Mouse (Mus musculus) MEL (cell line): ENCODE measurements around the gene Nanp. TPM values are rescaled to one million over a fixed set of nuclear protein-coding genes. Genes with fewer than 3 reads are reported as not detected.

Experiments used
- DNase-seq: peaks from one replicate; pipeline ENCODE4 v3.0.0; 2011; ENCODE audit warnings: low read depth, low spot score
- H3K27ac ChIP-seq: 2 replicates; pipeline ENCODE4 v1.5.1; 2012; ENCODE audit warnings: low read depth, mild to moderate bottlenecking, control low read depth, low read length, moderate library complexity; ENCODE audit not compliant: control insufficient read depth
- H3K27me3 ChIP-seq, 2 experiments: fragments of 150-350 bp in 1 of 2; sonication (generic) in 1 of 2; 2 replicates each; pipeline ENCODE4 v1.6.1; 2012; ENCODE audit warnings: low read length in 2 of 2, mild to moderate bottlenecking in 2 of 2, improper control_type of control experiment in 1 of 2, moderate library complexity in 1 of 2; ENCODE audit not compliant: insufficient read depth in 2 of 2, control insufficient read depth in 1 of 2
- H3K36me3 ChIP-seq, 2 experiments: 2 replicates each; pipeline ENCODE4 v1.6.1; 2012 to 2014; ENCODE audit warnings: low read length in 2 of 2, improper control_type of control experiment in 1 of 2, inconsistent platforms in 1 of 2, mild to moderate bottlenecking in 1 of 2; ENCODE audit not compliant: insufficient read depth in 2 of 2, control insufficient read depth in 1 of 2
- H3K4me1 ChIP-seq, 2 experiments: fragments of 150-350 bp in 1 of 2; sonication (generic) in 1 of 2; 2 replicates each; pipeline ENCODE4 v1.6.1; 2012; ENCODE audit warnings: low read length in 2 of 2, improper control_type of control experiment in 1 of 2, mild to moderate bottlenecking in 1 of 2; ENCODE audit not compliant: insufficient read depth in 2 of 2, control insufficient read depth in 1 of 2
- H3K4me3 ChIP-seq, 2 experiments: fragments of 150-350 bp in 1 of 2; sonication (generic) in 1 of 2; 2 replicates each; pipeline ENCODE4 v1.5.1; 2012; ENCODE audit warnings: low read depth in 2 of 2, low read length in 2 of 2, mild to moderate bottlenecking in 2 of 2, moderate library complexity in 2 of 2, control low read depth in 1 of 2, improper control_type of control experiment in 1 of 2; ENCODE audit not compliant: control insufficient read depth in 1 of 2, insufficient read depth in 1 of 2
- H3K79me2 ChIP-seq: 2 replicates; pipeline ENCODE4 v1.6.1; 2012; ENCODE audit warnings: mild to moderate bottlenecking, low read length, moderate library complexity; ENCODE audit not compliant: control insufficient read depth, poor library complexity, insufficient read depth
- H3K9ac ChIP-seq: 2 replicates; pipeline ENCODE4 v1.6.1; 2012; ENCODE audit warnings: low read depth, mild to moderate bottlenecking, control low read depth, low read length, moderate library complexity; ENCODE audit not compliant: control insufficient read depth, poor library complexity, severe bottlenecking
- H3K9me3 ChIP-seq: fragments of 150-350 bp; sonication (generic); replicated peaks from 2 replicates; pipeline ENCODE4 v1.6.1; 2012; ENCODE audit warnings: mild to moderate bottlenecking, low read length, improper control_type of control experiment, moderate library complexity; ENCODE audit not compliant: insufficient read depth
- BHLHE40 ChIP-seq: IDR thresholded peaks from 2 replicates; pipeline ENCODE4 v1.6.1; 2012; ENCODE audit warnings: low read depth, mild to moderate bottlenecking, inconsistent platforms, low read length, improper control_type of control experiment, borderline replicate concordance
- CHD1 ChIP-seq: IDR thresholded peaks from 2 replicates; pipeline ENCODE4 v1.6.1; 2012; ENCODE audit warnings: low read depth, mild to moderate bottlenecking, inconsistent platforms, low read length, improper control_type of control experiment
- HCFC1 ChIP-seq: IDR thresholded peaks from 2 replicates; pipeline ENCODE4 v1.6.1; 2012; ENCODE audit warnings: low read depth, mild to moderate bottlenecking, inconsistent platforms, low read length, improper control_type of control experiment, moderate library complexity
- JUND ChIP-seq: IDR thresholded peaks from 2 replicates; pipeline ENCODE4 v1.6.1; 2011; ENCODE audit warnings: low read depth, mild to moderate bottlenecking, improper control_type of control experiment, low read length
- MEF2A ChIP-seq: IDR thresholded peaks from 2 replicates; pipeline ENCODE4 v1.6.1; 2014; ENCODE audit warnings: low read depth, mild to moderate bottlenecking, inconsistent platforms, low read length, improper control_type of control experiment; ENCODE audit not compliant: poor library complexity, insufficient replicate concordance, severe bottlenecking; ENCODE audit errors: extremely low read depth
- MXI1 ChIP-seq: IDR thresholded peaks from 2 replicates; pipeline ENCODE4 v1.6.1; 2011; ENCODE audit warnings: mild to moderate bottlenecking, low read depth, low read length, improper control_type of control experiment
- NRF1 ChIP-seq: IDR thresholded peaks from 2 replicates; pipeline ENCODE4 v1.6.1; 2014; ENCODE audit warnings: low read depth, mild to moderate bottlenecking, inconsistent platforms, low read length, improper control_type of control experiment, moderate library complexity; ENCODE audit not compliant: poor library complexity, insufficient read depth, severe bottlenecking
- POLR2AphosphoS2 ChIP-seq: IDR thresholded peaks from 2 replicates; pipeline ENCODE4 v1.6.1; 2011; ENCODE audit warnings: low read length, improper control_type of control experiment
- POLR2AphosphoS5 ChIP-seq: IDR thresholded peaks from 2 replicates; pipeline ENCODE4 v1.6.1; 2012; ENCODE audit warnings: low read depth, borderline replicate concordance, mild to moderate bottlenecking, inconsistent platforms, low read length, moderate library complexity, mixed read lengths
- RAD21 ChIP-seq: IDR thresholded peaks from 2 replicates; pipeline ENCODE4 v1.6.1; 2011; ENCODE audit warnings: mild to moderate bottlenecking, low read depth, low read length, improper control_type of control experiment
- RCOR1 ChIP-seq: IDR thresholded peaks from 2 replicates; pipeline ENCODE4 v1.6.1; 2012; ENCODE audit warnings: low read depth, mild to moderate bottlenecking, inconsistent platforms, low read length, improper control_type of control experiment
- SIN3A ChIP-seq: IDR thresholded peaks from 2 replicates; pipeline ENCODE4 v1.6.1; 2012; ENCODE audit warnings: low read length, improper control_type of control experiment, inconsistent platforms
- SMC3 ChIP-seq: IDR thresholded peaks from 2 replicates; pipeline ENCODE4 v1.6.1; 2011; ENCODE audit warnings: low read depth, low read length, improper control_type of control experiment
- TBP ChIP-seq: IDR thresholded peaks from 2 replicates; pipeline ENCODE4 v1.8.0; 2011; ENCODE audit warnings: low read depth, low read length, improper control_type of control experiment
- TCF12 ChIP-seq: IDR thresholded peaks from 2 replicates; pipeline ENCODE4 v1.6.1; 2014; ENCODE audit warnings: low read depth, mild to moderate bottlenecking, inconsistent platforms, low read length, improper control_type of control experiment, moderate library complexity
- UBTF ChIP-seq: IDR thresholded peaks from 2 replicates; pipeline ENCODE4 v1.6.1; 2012; ENCODE audit warnings: low read depth, mild to moderate bottlenecking, inconsistent platforms, low read length, improper control_type of control experiment, moderate library complexity, borderline replicate concordance; ENCODE audit not compliant: insufficient read depth
- USF2 ChIP-seq, 2 experiments: IDR thresholded peaks; 2 replicates each; pipeline ENCODE4 v1.6.1; 2011 to 2012; ENCODE audit warnings: improper control_type of control experiment in 2 of 2, low read length in 2 of 2, borderline replicate concordance in 1 of 2, inconsistent platforms in 1 of 2, low read depth in 1 of 2, mild to moderate bottlenecking in 1 of 2; ENCODE audit not compliant: insufficient read depth in 1 of 2
- ZKSCAN1 ChIP-seq: IDR thresholded peaks from 2 replicates; pipeline ENCODE4 v1.6.1; 2012; ENCODE audit warnings: low read depth, mild to moderate bottlenecking, inconsistent platforms, low read length, improper control_type of control experiment, moderate library complexity
- ZNF384 ChIP-seq: IDR thresholded peaks from 2 replicates; pipeline ENCODE4 v1.6.1; 2012; ENCODE audit warnings: low read depth, mild to moderate bottlenecking, inconsistent platforms, low read length, improper control_type of control experiment
- polyA plus RNA-seq, 2 experiments: library from polyadenylated mRNA; stranded (reverse) in 1 of 2; unstranded in 1 of 2; fragments of >175 nt in 1 of 2; fragments of >200 nt in 1 of 2; gene quantifications; 2 replicates each; pipeline versions ENCODE4 v1.2.1 to v1.2.4; 2012; ENCODE audit warnings: low replicate concordance in 2 of 2, low read depth in 1 of 2; ENCODE audit not compliant: insufficient read length in 2 of 2, insufficient read depth in 1 of 2, missing spikeins in 1 of 2
- total RNA-seq: library from RNA; depleted of rRNA; stranded (reverse); fragments of 300-350 nt; gene quantifications from 2 replicates; pipeline ENCODE4 v1.2.3, GENCODE M21; 2012

Gene Nanp
- total and polyA plus RNA-seq, 3 experiments = 14.6 to 25.4 TPM; not detected in 1

- H3K79me2 ChIP-seq = peaks cover 35% of the 10 kb centered on the region
- no peak for TF ChIP-seq SMC3
- TF ChIP-seq RCOR1 = no peak
- no peak for TF ChIP-seq HCFC1
- no peak for TF ChIP-seq POLR2AphosphoS5
- no peak for TF ChIP-seq BHLHE40
- no peak for TF ChIP-seq CHD1
- TF ChIP-seq JUND = no peak
- no peak for TF ChIP-seq NRF1
- no peak for TF ChIP-seq MXI1
- peaks cover 2 to 18% of the 10 kb centered on the region in 2 experiments; a peak in 3 of 4 replicates for H3K36me3 ChIP-seq
- no peak overlapping the region for H3K27ac ChIP-seq
- no peaks in the 10 kb centered on the region for H3K27me3 ChIP-seq
- DNase-seq = no peak
- peaks cover 7 to 11% of the 10 kb centered on the region in 2 experiments for H3K4me1 ChIP-seq
- no peaks in the 10 kb centered on the region for H3K9me3 ChIP-seq
- H3K4me3 ChIP-seq = no peak overlapping the region
- no peak overlapping the region for H3K9ac ChIP-seq
Measured at GRCm38 (mm10) chr2:151034435-151034834, 4.8 kb downstream of the Nanp start.

- Histone ChIP-seq H3K4me3 (no peak overlapping the region), H3K9ac (no peak overlapping the region), H3K27ac (no peak overlapping the region), H3K9me3 (no peaks in the 10 kb centered on the region), H3K79me2 (no peaks in the 10 kb centered on the region), H3K27me3 (no peaks in the 10 kb centered on the region), H3K4me1 (peaks cover 0 to 3% of the 10 kb centered on the region in 2 experiments; a peak in 1 of 4 replicates), H3K36me3 (peaks cover 0 to 2% of the 10 kb centered on the region in 2 experiments; a peak in 1 of 4 replicates)
- TF ChIP-seq SIN3A = no peak
- no peak for TF ChIP-seq USF2 (IDR thresholded peaks at IDR 0.05; ENCODE audit: borderline replicate concordance in 1 of 2, insufficient read depth in 1 of 2, low read depth in 1 of 2, low read length in 2 of 2)
- no peak for TF ChIP-seq POLR2AphosphoS2
- no peak for TF ChIP-seq MEF2A
- TF ChIP-seq ZKSCAN1 = no peak
- TF ChIP-seq ZNF384 = no peak
- no peak for TF ChIP-seq TCF12
- no peak for TF ChIP-seq POLR2AphosphoS5
- no peak for TF ChIP-seq BHLHE40
- TF ChIP-seq RAD21 = no peak
- TF ChIP-seq TBP = no peak
- TF ChIP-seq UBTF = no peak
- no peak for DNase-seq
Measured at GRCm38 (mm10) chr2:151021158-151021557, 18.0 kb downstream of the Nanp start.
